Mouse (Mus musculus): ENCODE measurements around the gene Pfpl. TPM values are rescaled to one million over a fixed set of nuclear protein-coding genes. Genes with fewer than 3 reads are reported as not detected.
A peak's percentile ranks its signal among the peaks of the same experiment; 100 is the strongest.

The Pfpl gene
- total and polyA plus RNA-seq, 2 experiments from 2014 or later, result not detected

DNA sequence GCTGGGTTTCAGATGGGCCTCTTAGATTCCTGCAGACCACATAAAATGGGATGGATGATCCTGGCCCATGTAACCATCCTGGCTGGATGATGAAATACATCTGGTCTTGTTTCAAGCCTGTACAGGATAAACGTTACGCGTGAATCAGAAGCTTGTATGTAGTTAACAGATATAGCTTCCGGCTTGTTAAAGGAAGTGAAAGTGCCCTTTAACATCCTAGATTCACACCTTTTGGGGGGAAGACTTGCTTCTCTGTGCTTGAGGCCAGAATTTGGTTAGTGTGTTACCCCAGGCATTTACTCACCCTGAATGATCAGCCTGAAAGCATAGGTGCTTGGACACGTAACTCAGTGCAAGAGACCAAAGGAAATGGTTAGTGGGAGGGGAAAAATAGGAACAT lies 604 bp upstream of the Pfpl start:
- ATAC-seq, result no peak
- no peak for TF ChIP-seq CTCF (IDR thresholded peaks at IDR 0.05; ENCODE audit: low read depth)

GRCm38 (mm10) chr19:12433033-12433432 lies 5.3 kb downstream of the Pfpl start:
- no peak overlapping the region for H3K4me3 ChIP-seq (ENCODE audit: low read length)
- ATAC-seq, result peak; percentile 76
- no peaks in the 10 kb centered on the region for H3K9me3 ChIP-seq (ENCODE audit: low read length)
- H3K27ac ChIP-seq, result no peak overlapping the region
- no peaks in the 10 kb centered on the region for H3K36me3 ChIP-seq (ENCODE audit: insufficient read depth, low read length)
- H3K9ac ChIP-seq (replicated peaks; ENCODE audit: low read length), result no peak overlapping the region
- H3K27me3 ChIP-seq (ENCODE audit: insufficient read depth, low read length), result no peaks in the 10 kb centered on the region
- H3K4me2 ChIP-seq (ENCODE audit: low read depth, low read length), result no peak overlapping the region
- H3K4me1 ChIP-seq (ENCODE audit: insufficient read depth, low read length), result no peaks in the 10 kb centered on the region
- WGBS, result 6% methylated on average over 2 of the region's 2 CpGs
- peak; percentile 62 for DNase-seq (ENCODE audit: low spot score)
- TF ChIP-seq CTCF (IDR thresholded peaks at IDR 0.05; ENCODE audit: low read depth), result peak; percentile 70

More for the DNA sequence above, 604 bp upstream of the Pfpl start:
- H3K9ac ChIP-seq (replicated peaks; ENCODE audit: low read length), result no peak overlapping the region
- H3K27me3 ChIP-seq (ENCODE audit: insufficient read depth, low read length), result no peaks in the 10 kb centered on the region
- no peaks in the 10 kb centered on the region for H3K36me3 ChIP-seq (ENCODE audit: insufficient read depth, low read length)
- H3K4me1 ChIP-seq (ENCODE audit: insufficient read depth, low read length), result no peaks in the 10 kb centered on the region
- no peak overlapping the region for H3K4me3 ChIP-seq (ENCODE audit: low read length)
- DNase-seq (ENCODE audit: low spot score), result no peak
- H3K27ac ChIP-seq, result no peak overlapping the region
- 88% methylated on average over 5 of the region's 5 CpGs for WGBS
- no peaks in the 10 kb centered on the region for H3K9me3 ChIP-seq (ENCODE audit: low read length)
- no peak overlapping the region for H3K4me2 ChIP-seq (ENCODE audit: low read depth, low read length)

GRCm38 (mm10) chr19:12435011-12435416 lies 7.3 kb downstream of the Pfpl start:
- no peak for TF ChIP-seq CTCF (IDR thresholded peaks at IDR 0.05; ENCODE audit: low read depth)
- no peaks in the 10 kb centered on the region for H3K9me3 ChIP-seq (ENCODE audit: low read length)
- no peaks in the 10 kb centered on the region for H3K27me3 ChIP-seq (ENCODE audit: insufficient read depth, low read length)
- H3K27ac ChIP-seq, result no peak overlapping the region
- H3K9ac ChIP-seq (replicated peaks; ENCODE audit: low read length), result no peak overlapping the region
- DNase-seq (ENCODE audit: low spot score) (no peak), ATAC-seq (no peak)
- 83% methylated on average over 4 of the region's 4 CpGs for WGBS
- no peak overlapping the region for H3K4me3 ChIP-seq (ENCODE audit: low read length)
- no peak overlapping the region for H3K4me2 ChIP-seq (ENCODE audit: low read depth, low read length)
- no peaks in the 10 kb centered on the region for H3K36me3 ChIP-seq (ENCODE audit: insufficient read depth, low read length)
- H3K4me1 ChIP-seq (ENCODE audit: insufficient read depth, low read length), result no peaks in the 10 kb centered on the region

DNA sequence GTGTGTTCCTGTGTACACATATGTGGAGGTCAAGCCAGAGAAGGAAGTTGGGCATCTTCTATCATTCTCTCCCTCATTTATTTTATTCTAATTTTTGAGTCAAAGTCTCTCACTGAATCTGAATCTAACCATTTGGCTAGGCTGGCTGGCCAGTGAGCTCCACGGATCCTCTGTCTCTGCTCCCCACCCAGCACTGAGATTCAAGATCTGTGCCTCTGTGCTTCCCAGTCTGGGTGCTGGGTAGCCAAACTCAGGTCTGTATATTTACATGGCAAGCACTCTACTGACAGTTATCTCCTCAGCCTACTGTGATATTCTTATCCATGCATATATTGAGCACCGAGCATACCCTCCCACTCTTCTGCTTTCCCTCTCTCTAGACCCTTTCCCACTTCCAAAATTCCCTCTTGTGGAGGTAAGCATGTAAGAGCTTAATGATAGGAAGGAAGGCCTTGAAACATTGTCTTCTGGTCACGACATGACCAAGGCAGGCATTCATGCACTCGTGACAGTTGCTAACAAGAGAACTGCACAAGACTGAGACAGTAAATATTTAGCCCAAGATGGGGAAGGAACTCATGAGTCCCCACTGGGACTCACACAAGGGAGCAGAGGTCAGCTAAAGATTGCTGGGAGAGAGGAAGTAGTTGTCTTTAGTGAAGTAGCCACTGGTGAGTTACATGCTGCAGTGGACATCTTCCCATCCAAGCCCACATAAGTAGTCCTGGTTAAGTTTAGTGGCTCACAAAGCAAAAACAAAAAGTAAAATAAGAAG lies 8.2 kb downstream of the Pfpl start:
- TF ChIP-seq CTCF (IDR thresholded peaks at IDR 0.05; ENCODE audit: low read depth), result no peak
- no peak overlapping the region for H3K4me2 ChIP-seq (ENCODE audit: low read depth, low read length)
- ATAC-seq (no peak), DNase-seq (ENCODE audit: low spot score) (no peak)
- no peak overlapping the region for H3K27ac ChIP-seq
- no peaks in the 10 kb centered on the region for H3K4me1 ChIP-seq (ENCODE audit: insufficient read depth, low read length)
- 83% methylated on average over 4 of the region's 4 CpGs for WGBS
- no peak overlapping the region for H3K4me3 ChIP-seq (ENCODE audit: low read length)
- no peaks in the 10 kb centered on the region for H3K27me3 ChIP-seq (ENCODE audit: insufficient read depth, low read length)
- H3K9ac ChIP-seq (replicated peaks; ENCODE audit: low read length), result no peak overlapping the region
- no peaks in the 10 kb centered on the region for H3K9me3 ChIP-seq (ENCODE audit: low read length)
- no peaks in the 10 kb centered on the region for H3K36me3 ChIP-seq (ENCODE audit: insufficient read depth, low read length)

GRCm38 (mm10) chr19:12439581-12439980 lies 11.9 kb downstream of the Pfpl start:
- ATAC-seq (no peak), DNase-seq (ENCODE audit: low spot score) (no peak)
- Histone ChIP-seq H3K27ac (no peak overlapping the region), H3K27me3 (ENCODE audit: insufficient read depth, low read length) (no peaks in the 10 kb centered on the region), H3K9me3 (ENCODE audit: low read length) (no peaks in the 10 kb centered on the region), H3K4me3 (ENCODE audit: low read length) (no peak overlapping the region), H3K9ac (replicated peaks; ENCODE audit: low read length) (no peak overlapping the region), H3K4me2 (ENCODE audit: low read depth, low read length) (no peak overlapping the region), H3K4me1 (ENCODE audit: insufficient read depth, low read length) (no peaks in the 10 kb centered on the region), H3K36me3 (ENCODE audit: insufficient read depth, low read length) (no peaks in the 10 kb centered on the region)
- 54% methylated on average over 1 of the region's 1 CpGs for WGBS
- no peak for TF ChIP-seq CTCF (IDR thresholded peaks at IDR 0.05; ENCODE audit: low read depth)

- Histone ChIP-seq H3K9ac (replicated peaks; ENCODE audit: low read length) (no peak overlapping the region), H3K27me3 (ENCODE audit: insufficient read depth, low read length) (no peaks in the 10 kb centered on the region), H3K27ac (no peak overlapping the region), H3K9me3 (ENCODE audit: low read length) (no peaks in the 10 kb centered on the region), H3K4me1 (ENCODE audit: insufficient read depth, low read length) (no peaks in the 10 kb centered on the region), H3K4me2 (ENCODE audit: low read depth, low read length) (no peak overlapping the region), H3K4me3 (ENCODE audit: low read length) (no peak overlapping the region), H3K36me3 (ENCODE audit: insufficient read depth, low read length) (no peaks in the 10 kb centered on the region)
- 67% methylated on average over 5 of the region's 5 CpGs for WGBS
- DNase-seq (ENCODE audit: low spot score) (no peak), ATAC-seq (no peak)
- TF ChIP-seq CTCF (IDR thresholded peaks at IDR 0.05; ENCODE audit: low read depth), result no peak
These were observed 12.5 kb downstream of the Pfpl start for GRCm38 (mm10) chr19:12440103-12440725.

GRCm38 (mm10) chr19:12442560-12442959 lies 14.9 kb downstream of the Pfpl start:
- Histone ChIP-seq H3K4me3 (ENCODE audit: low read length) (no peak overlapping the region), H3K36me3 (ENCODE audit: insufficient read depth, low read length) (no peaks in the 10 kb centered on the region), H3K27me3 (ENCODE audit: insufficient read depth, low read length) (no peaks in the 10 kb centered on the region), H3K4me2 (ENCODE audit: low read depth, low read length) (no peak overlapping the region), H3K27ac (no peak overlapping the region), H3K9ac (replicated peaks; ENCODE audit: low read length) (no peak overlapping the region), H3K4me1 (ENCODE audit: insufficient read depth, low read length) (no peaks in the 10 kb centered on the region), H3K9me3 (ENCODE audit: low read length) (no peaks in the 10 kb centered on the region)
- TF ChIP-seq CTCF (IDR thresholded peaks at IDR 0.05; ENCODE audit: low read depth), result no peak
- no peak for DNase-seq (ENCODE audit: low spot score)
- no peak for ATAC-seq
- WGBS, result 71% methylated on average over 4 of the region's 4 CpGs
